Mouse (Mus musculus): ENCODE measurements around the gene Snapc3. TPM values are rescaled to one million over a fixed set of nuclear protein-coding genes. Genes with fewer than 3 reads are reported as not detected.
"Not testable (repeated sequence)": the region's sequence is repeated elsewhere in the genome, so short reads cannot be mapped to it uniquely, and the experiment has no call there.

Gene Snapc3
- total RNA-seq, 2 experiments from 2014 or later = 38.7 to 40.9 TPM

DNA sequence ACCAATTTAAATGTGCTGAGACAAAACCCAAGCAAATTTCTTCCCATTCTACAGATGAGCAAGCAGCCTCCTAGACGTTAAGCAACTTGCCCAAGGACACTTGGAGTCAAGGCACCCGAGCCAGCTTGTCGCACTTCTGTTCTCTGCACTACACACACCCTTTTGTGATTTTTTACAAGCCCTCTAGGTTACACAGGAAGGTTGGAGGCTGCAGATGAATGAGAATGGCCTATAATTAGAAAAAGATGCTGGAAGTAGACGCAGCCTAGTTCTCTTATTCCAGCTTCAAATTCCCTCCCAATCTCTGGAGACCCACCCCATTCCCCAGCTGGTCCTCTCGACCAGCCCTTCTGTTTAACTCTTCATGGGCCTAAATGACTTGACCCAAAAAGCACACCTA lies 71.6 kb downstream of the Snapc3 start:
- no peak for DNase-seq (ENCODE audit: low spot score in 2 of 2)

- no peak for DNase-seq (ENCODE audit: low spot score in 2 of 2)
Observed at GRCm38 (mm10) chr4:83493112-83493511, 75.6 kb downstream of the Snapc3 start.

- DNase-seq (ENCODE audit: low spot score in 2 of 2) = not testable (repeated sequence)
Observed at GRCm38 (mm10) chr4:83497013-83497412, 79.5 kb downstream of the Snapc3 start.

DNA sequence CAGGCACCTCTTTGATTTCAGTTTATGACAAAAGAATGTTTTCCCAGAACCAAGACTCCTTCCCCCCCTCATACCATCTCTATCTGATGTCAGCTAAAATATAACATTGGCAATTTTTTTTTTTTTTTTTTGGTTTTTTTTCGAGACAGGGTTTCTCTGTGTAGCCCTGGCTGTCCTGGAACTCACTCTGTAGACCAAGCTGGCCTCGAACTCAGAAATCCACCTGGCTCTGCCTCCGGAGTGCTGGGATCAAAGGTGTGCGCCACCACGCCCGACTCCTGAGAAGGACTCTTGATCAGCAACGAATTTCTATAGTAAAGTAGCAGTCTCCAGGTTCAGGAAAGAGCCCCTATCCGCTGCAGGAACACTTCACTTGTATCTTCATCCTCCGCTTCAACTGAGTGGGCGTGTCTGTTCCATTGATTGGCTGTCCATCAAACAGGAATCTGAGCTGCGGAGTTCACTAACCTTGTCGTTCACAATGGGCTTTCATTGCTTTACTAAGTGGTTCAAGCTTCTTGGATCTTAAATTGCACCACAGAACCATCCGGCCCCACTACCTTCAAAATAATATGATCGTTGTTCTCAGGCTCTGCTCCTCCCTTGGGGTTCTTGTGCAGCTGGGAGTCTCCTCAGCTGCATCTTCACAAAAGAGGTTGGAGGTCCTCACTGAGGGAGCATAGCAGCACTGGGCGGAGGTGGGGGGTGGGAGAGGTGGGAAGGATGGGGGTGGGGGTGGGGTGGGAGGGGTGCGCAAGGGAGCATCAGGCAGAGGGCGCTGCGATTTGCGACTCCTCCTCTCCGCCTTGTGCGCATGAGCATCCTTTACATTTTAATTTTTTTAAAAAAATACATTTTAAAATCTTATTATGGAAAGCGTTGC lies 82.9 kb downstream of the Snapc3 start:
- peak in 1 of 2 experiments; percentile 21 for DNase-seq (ENCODE audit: low spot score in 2 of 2)

- no peak for DNase-seq (ENCODE audit: low spot score in 2 of 2)
Observed at GRCm38 (mm10) chr4:83501037-83501430, 83.5 kb downstream of the Snapc3 start.

- DNase-seq (ENCODE audit: low spot score in 2 of 2) = no peak
Observed at GRCm38 (mm10) chr4:83509600-83509999, 92.1 kb downstream of the Snapc3 start.

- no peak for DNase-seq (ENCODE audit: low spot score in 2 of 2)
Observed at GRCm38 (mm10) chr4:83511083-83511482, 93.6 kb downstream of the Snapc3 start.

GRCm38 (mm10) chr4:83512217-83512616 lies 94.7 kb downstream of the Snapc3 start:
- no peak for DNase-seq (ENCODE audit: low spot score in 2 of 2)

- no peak for DNase-seq (ENCODE audit: low spot score in 2 of 2)
Observed at GRCm38 (mm10) chr4:83512644-83513043, 95.1 kb downstream of the Snapc3 start.

DNA sequence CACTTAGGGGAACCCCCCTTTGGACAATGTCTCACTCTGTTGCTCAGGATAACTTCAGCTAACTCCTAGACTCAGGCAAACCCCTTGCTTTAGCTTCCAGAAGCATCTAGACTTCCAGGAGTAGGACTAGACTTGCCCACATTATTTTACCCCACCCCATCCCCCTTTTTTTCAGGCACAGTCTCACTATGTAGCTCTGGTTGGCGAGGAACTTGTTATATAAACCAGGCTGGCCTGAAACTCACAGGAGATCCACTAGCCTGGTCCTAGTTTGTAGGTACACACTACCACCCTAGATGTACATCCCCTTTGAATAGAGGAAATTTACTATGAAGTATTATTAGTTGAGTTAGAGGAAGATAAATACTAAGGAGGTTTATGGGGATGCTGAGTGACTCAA lies 96.7 kb downstream of the Snapc3 start:
- no peak for DNase-seq (ENCODE audit: low spot score in 2 of 2)

- DNase-seq (ENCODE audit: low spot score in 2 of 2) = peak in 1 of 2 experiments; percentile 13
Observed at GRCm38 (mm10) chr4:83514976-83515669, 97.6 kb downstream of the Snapc3 start.

GRCm38 (mm10) chr4:83516144-83516543 lies 98.6 kb downstream of the Snapc3 start:
- DNase-seq (ENCODE audit: low spot score in 2 of 2) = not testable (repeated sequence)

Other genes with a start within 250 kb of the Snapc3 start
- 10 to 100 TPM; 32.5 TPM for gene Ttc39b, start 93.5 kb upstream of the Snapc3 start, total RNA-seq (2021)
- gene Psip1, start 68.7 kb downstream of the Snapc3 start, total RNA-seq (2021) = 100 to 1,000 TPM; 198 to 203 TPM
- gene Ccdc171, start 107.8 kb downstream of the Snapc3 start, total RNA-seq (2021) = 1 to 10 TPM; 3.2 to 3.3 TPM

All from layer of hippocampus, postnatal 14 days (tissue).